Mouse (Mus musculus) embryonic facial prominence, embryonic 14.5 days (tissue): ENCODE results near the gene Eef1a1. TPM values are rescaled to one million over a fixed set of nuclear protein-coding genes. Genes with fewer than 3 reads are reported as not detected.

Experiments used
- ATAC-seq: fragments of 200-750 bp; cut with Nextera tagmentation; 2 replicates; pipeline ENCODE4 v1.8.0; 2017; ENCODE audit warnings: low read depth, moderate number of reproducible peaks, moderate TSS enrichment
- DNase-seq: peaks from one replicate; pipeline ENCODE4 v3.0.0-alpha.2; 2015; ENCODE audit warnings: low spot score
- H3K27ac ChIP-seq: fragments of 300-500 bp; sonication (generic); replicated peaks from 2 replicates; pipeline ENCODE4 v1.5.1; 2014; ENCODE audit warnings: low read depth, mild to moderate bottlenecking, low read length, moderate library complexity
- H3K27me3 ChIP-seq: fragments of 300-500 bp; sonication (generic); replicated peaks from 2 replicates; pipeline ENCODE4 v1.6.1; 2014; ENCODE audit warnings: low read length; ENCODE audit not compliant: control insufficient read depth, insufficient read depth
- H3K36me3 ChIP-seq: fragments of 300-500 bp; sonication (generic); 2 replicates; pipeline ENCODE4 v1.6.1; 2014; ENCODE audit warnings: low read length, mixed read lengths; ENCODE audit not compliant: control insufficient read depth, insufficient read depth
- H3K4me1 ChIP-seq: fragments of 300-500 bp; sonication (generic); 2 replicates; pipeline ENCODE4 v1.6.1; 2014; ENCODE audit warnings: antibody characterized with exemption, low read length; ENCODE audit not compliant: control insufficient read depth, insufficient read depth
- H3K4me2 ChIP-seq: fragments of 300-500 bp; sonication (generic); 2 replicates; pipeline ENCODE4 v1.6.1; 2014; ENCODE audit warnings: low read depth, mild to moderate bottlenecking, low read length, moderate library complexity, mixed read lengths
- H3K4me3 ChIP-seq: fragments of 300-500 bp; sonication (generic); 2 replicates; pipeline ENCODE4 v1.5.1; 2014; ENCODE audit warnings: low read depth, mild to moderate bottlenecking, low read length
- H3K9ac ChIP-seq: fragments of 300-500 bp; sonication (generic); 2 replicates; pipeline ENCODE4 v1.6.1; 2014; ENCODE audit warnings: low read depth, mild to moderate bottlenecking, low read length, moderate library complexity, mixed read lengths
- H3K9me3 ChIP-seq: fragments of 300-500 bp; sonication (generic); 2 replicates; pipeline ENCODE4 v1.6.1; 2016; ENCODE audit warnings: low read length; ENCODE audit not compliant: control insufficient read depth
- WGBS: fragments of 180-500 bp; shearing (Covaris S2); extraction: QIAGEN DNeasy Blood & Tissue Kit; methylation state at CpG from one replicate; pipeline ENCODE4 v1.1.7; 2014; 5-methylcytosine and 5-hydroxymethylcytosine counted together
- polyA plus RNA-seq: library from polyadenylated mRNA; unstranded; fragments of >200 nt; fragmentation: Nextera tagmentation; extraction: Ambion mirVana; gene quantifications from 2 replicates; pipeline ENCODE4 v1.2.1, GENCODE M21; 2014

Eef1a1 gene
- polyA plus RNA-seq, 1 experiment from 2014 or later, result 5,674 TPM

DNA sequence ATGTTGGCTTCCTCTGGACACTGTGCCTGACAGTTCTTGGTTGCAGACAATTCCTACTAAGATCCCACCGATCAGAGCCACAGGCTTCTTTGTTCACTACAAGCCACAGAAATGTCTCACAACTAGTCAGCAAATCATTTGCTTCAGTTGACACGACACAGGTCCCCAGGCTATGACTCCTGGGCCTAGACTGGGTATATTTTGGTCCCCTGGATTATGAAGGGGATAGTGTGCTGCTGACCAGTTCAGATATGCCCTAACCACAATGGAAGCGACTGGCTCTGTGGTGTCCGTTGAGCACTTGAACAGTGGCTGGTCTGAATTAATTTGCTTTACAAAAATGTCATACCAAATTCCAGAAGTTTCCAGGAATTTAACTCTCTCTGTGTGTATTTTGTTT is 25.7 kb upstream of the Eef1a1 start:
- H3K27ac ChIP-seq, result no peak overlapping the region
- no peak overlapping the region for H3K9ac ChIP-seq
- H3K4me1 ChIP-seq, result no peaks in the 10 kb centered on the region
- no peak overlapping the region for H3K4me3 ChIP-seq
- no peaks in the 10 kb centered on the region for H3K36me3 ChIP-seq
- no peaks in the 10 kb centered on the region for H3K27me3 ChIP-seq
- no peak overlapping the region for H3K4me2 ChIP-seq
- ATAC-seq (no peak), DNase-seq (no peak)
- H3K9me3 ChIP-seq, result no peaks in the 10 kb centered on the region
- 71% methylated on average over 4 of the region's 4 CpGs for WGBS

DNA sequence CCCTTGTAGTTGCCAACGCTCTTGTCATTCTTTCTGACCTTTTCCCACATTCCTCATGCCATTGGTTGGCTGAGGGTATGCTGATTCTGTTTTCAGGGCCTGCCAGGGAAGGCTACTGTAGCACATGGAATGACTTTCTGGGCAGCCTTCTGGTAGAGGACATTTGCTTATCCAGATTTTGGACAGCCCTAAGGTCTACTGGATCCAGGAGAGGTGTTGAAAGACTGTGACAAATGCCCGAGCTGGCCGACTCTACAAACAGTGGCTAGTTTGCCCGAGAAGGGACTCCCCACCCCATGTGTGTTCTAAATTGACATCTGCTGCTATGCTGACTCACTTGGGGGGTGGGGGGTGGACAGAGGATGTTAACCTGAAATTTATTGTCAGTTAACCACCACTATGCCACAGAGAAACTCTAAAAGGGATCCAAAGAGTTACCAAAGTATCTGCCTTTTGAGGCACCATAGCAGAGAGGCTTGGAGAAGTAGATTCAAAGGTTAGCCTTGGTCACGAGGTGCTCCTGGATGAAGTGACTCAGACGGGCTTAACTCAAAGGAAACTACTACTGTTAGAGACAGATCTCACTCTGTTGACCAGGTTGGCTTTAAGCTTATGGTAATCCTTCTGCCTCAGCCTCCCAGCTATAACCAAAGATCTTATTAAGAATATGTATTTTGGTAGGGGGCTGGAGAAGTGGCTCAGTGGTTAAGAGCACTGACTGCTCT is 25.0 kb upstream of the Eef1a1 start:
- Histone ChIP-seq H3K4me1 (no peaks in the 10 kb centered on the region), H3K4me2 (no peak overlapping the region), H3K9me3 (no peaks in the 10 kb centered on the region), H3K4me3 (no peak overlapping the region), H3K27ac (no peak overlapping the region), H3K27me3 (no peaks in the 10 kb centered on the region), H3K9ac (no peak overlapping the region), H3K36me3 (no peaks in the 10 kb centered on the region)
- ATAC-seq (no peak), DNase-seq (no peak)
- 75% methylated on average over 6 of the region's 6 CpGs for WGBS

DNA sequence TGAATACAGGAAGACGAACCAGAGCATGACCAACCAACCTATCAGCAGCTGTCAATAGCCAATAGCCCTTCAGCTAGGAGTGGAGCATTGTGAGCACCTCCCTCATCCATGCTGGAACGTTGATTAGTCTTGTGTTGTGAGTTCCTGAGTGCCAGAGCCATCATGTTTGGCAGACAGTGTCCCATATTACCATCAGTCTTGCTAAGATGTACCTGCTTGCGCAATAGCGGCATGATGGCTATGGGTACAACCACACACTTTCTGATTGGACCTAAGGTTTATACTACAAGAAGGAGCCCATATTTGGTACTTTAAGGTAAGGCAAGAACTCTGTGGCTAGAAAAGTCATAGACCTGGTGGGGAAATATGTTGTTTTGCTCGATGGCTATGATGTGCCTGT is 22.8 kb upstream of the Eef1a1 start:
- H3K4me2 ChIP-seq, result no peak overlapping the region
- WGBS, result 93% methylated on average over 5 of the region's 5 CpGs
- ATAC-seq, result no peak
- DNase-seq, result no peak
- H3K4me3 ChIP-seq, result no peak overlapping the region
- no peak overlapping the region for H3K9ac ChIP-seq
- no peaks in the 10 kb centered on the region for H3K36me3 ChIP-seq
- H3K4me1 ChIP-seq, result no peaks in the 10 kb centered on the region
- no peaks in the 10 kb centered on the region for H3K9me3 ChIP-seq
- H3K27me3 ChIP-seq, result no peaks in the 10 kb centered on the region
- no peak overlapping the region for H3K27ac ChIP-seq

DNA sequence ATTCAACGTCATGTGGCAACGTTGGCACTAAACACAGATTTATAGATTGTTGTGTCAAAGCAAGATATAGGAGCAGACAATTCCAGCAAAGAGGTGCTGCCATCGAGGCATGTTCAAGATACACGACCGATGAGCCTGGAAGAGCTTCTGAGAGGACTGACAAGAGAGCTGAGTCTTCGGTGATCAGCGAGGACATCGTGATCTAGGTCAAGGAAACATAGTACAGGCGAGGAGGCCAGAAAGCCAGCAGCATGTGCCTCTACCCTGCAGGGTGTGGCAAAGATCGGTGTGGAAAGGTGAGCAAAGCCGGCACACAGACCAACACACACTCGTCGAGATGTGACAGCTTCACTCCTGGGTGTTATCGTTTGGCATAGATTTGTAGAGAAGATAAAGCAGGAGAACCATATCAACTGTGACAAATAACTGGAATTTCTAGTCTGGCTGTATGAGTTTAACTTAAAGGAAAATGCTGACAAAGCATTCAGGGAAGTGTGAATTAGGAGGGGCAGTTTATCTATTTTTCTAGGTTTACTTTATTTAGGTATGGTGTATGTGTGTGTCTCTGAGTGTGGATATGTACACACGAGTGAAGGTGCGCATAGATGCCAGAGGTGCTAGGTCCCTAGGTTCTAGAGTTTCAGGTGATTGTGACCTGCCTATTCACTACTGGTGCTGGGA is 19.3 kb upstream of the Eef1a1 start:
- H3K9me3 ChIP-seq, result no peaks in the 10 kb centered on the region
- no peak overlapping the region for H3K4me3 ChIP-seq
- no peaks in the 10 kb centered on the region for H3K36me3 ChIP-seq
- H3K4me1 ChIP-seq, result peaks cover 2% of the 10 kb centered on the region; the same call in 1 of the 2 replicates
- no peak overlapping the region for H3K4me2 ChIP-seq
- ATAC-seq, result no peak
- H3K27ac ChIP-seq, result no peak overlapping the region
- H3K9ac ChIP-seq, result no peak overlapping the region
- H3K27me3 ChIP-seq, result no peaks in the 10 kb centered on the region
- 91% methylated on average over 16 of the region's 16 CpGs for WGBS
- DNase-seq, result no peak

DNA sequence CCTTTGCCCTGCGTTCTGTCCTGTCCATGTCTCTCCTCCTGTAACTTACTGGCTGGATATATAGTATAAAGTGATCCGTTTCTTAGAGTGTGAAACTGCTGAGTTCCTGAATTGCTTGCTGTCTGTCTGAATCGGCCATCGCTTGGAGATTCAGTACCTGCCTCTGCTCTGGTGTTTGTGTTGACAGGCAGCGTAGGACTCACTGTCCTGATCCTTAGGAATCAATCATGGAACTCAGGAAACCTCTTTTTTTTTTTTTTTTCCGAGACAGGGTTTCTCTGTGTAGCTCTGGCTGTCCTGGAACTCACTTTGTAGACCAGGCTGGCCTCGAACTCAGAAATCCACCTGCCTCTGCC is 17.7 kb upstream of the Eef1a1 start:
- WGBS, result 79% methylated on average over 7 of the region's 7 CpGs
- H3K27me3 ChIP-seq, result no peaks in the 10 kb centered on the region

DNA sequence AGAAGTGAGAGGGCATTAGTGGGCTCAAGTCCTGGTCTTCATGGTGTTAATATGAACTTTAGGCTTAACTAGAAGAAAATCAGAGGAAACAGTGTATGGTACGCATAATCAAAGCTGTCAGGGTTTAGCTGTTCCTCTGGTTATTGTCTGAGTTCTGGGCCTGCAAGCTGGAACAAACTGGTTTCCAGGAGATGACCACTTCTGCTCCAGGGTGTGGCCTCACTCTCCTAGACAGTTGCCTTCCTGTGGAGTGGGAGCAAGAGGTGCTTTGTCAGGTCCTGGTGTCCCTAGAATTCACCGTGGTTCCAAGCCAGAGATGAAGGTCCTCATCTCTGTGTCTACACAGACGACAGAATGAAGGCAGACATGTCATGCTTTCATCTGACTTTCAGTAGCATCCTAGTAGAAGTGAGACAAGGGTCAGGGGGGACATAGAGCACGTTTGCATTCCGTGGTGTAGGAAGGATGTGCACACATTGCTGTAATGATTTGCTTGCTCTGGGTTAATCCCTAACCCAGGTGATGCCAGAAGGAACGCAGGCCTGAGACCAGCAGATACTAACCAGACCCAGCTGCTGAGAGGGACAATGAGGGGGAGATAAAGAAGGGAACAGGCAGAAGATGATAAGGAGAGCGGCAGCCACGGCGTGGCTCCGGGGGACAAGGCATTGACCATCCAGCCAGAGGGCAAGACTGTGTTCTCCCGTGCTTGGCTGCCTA is 17.2 kb upstream of the Eef1a1 start:
- H3K4me1 ChIP-seq, result peaks cover 11% of the 10 kb centered on the region
- H3K27ac ChIP-seq, result no peak overlapping the region
- no peak for ATAC-seq
- H3K4me2 ChIP-seq, result no peak overlapping the region
- no peaks in the 10 kb centered on the region for H3K9me3 ChIP-seq
- 70% methylated on average over 11 of the region's 11 CpGs for WGBS
- H3K4me3 ChIP-seq, result no peak overlapping the region
- H3K9ac ChIP-seq, result no peak overlapping the region
- H3K27me3 ChIP-seq, result no peaks in the 10 kb centered on the region
- H3K36me3 ChIP-seq, result no peaks in the 10 kb centered on the region
- DNase-seq, result no peak

More for the DNA sequence above, 17.7 kb upstream of the Eef1a1 start:
- Histone ChIP-seq H3K27ac (no peak overlapping the region), H3K4me2 (no peak overlapping the region), H3K36me3 (no peaks in the 10 kb centered on the region), H3K4me1 (peaks cover 11% of the 10 kb centered on the region), H3K9ac (no peak overlapping the region), H3K4me3 (no peak overlapping the region), H3K9me3 (no peaks in the 10 kb centered on the region)
- no peak for DNase-seq
- no peak for ATAC-seq

DNA sequence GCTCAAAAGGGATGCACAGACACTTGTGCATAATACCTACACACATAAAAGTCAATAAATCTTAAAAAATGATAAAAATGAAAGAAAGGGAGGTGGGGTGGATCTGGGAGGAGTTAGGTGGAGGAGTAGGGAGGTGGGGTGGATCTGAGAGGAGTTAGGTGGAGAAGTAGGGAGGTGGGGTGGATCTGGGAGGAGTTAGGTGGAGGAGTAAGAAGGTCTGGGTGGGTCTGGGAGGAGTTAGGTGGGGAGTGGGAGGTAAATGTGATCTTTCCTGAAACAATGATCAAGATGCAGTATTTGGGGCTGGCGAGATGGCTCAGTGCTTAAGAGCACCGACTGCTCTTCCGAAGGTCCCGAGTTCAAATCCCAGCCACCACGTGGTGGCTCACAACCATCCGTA is 16.3 kb upstream of the Eef1a1 start:
- WGBS, result 92% methylated on average over 6 of the region's 6 CpGs
- Histone ChIP-seq H3K4me2 (no peak overlapping the region), H3K36me3 (no peaks in the 10 kb centered on the region), H3K9me3 (no peaks in the 10 kb centered on the region), H3K27me3 (no peaks in the 10 kb centered on the region), H3K4me3 (no peak overlapping the region), H3K9ac (no peak overlapping the region), H3K4me1 (peaks cover 11% of the 10 kb centered on the region), H3K27ac (no peak overlapping the region)
- no peak for DNase-seq
- no peak for ATAC-seq

DNA sequence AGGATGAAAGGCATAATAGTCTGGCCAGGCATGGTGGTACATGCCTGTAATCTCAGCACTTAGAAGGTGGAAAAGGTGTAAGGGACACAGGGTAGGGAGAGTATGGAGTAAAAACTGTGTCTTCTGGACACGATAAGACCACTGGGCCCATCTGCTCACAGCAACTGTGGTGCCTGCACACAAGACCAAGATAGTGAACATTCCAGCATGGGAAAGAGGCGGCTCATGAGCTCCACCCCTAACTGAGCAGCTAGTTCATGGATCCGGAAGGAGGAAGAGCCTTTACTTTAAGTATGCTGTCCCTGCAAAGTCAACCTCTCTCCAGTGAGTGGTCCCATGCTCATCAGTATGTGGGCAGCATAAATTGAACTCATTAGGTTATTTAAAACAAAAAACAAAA is 15.7 kb upstream of the Eef1a1 start:
- Histone ChIP-seq H3K36me3 (no peaks in the 10 kb centered on the region), H3K4me3 (no peak overlapping the region), H3K9me3 (no peaks in the 10 kb centered on the region), H3K4me1 (peaks cover 11% of the 10 kb centered on the region), H3K27ac (no peak overlapping the region), H3K27me3 (no peaks in the 10 kb centered on the region), H3K4me2 (no peak overlapping the region), H3K9ac (no peak overlapping the region)
- 73% methylated on average over 3 of the region's 3 CpGs for WGBS
- no peak for ATAC-seq
- DNase-seq, result no peak
